Mouse (Mus musculus) forebrain, embryonic 11.5 days (tissue): Measurements from ENCODE around the gene Nfkbie. TPM values are rescaled to one million over a fixed set of nuclear protein-coding genes. Genes with fewer than 3 reads are reported as not detected.

Experiments used
- ATAC-seq: fragments of 200-750 bp; cut with Nextera tagmentation; replicated peaks from 2 replicates; pipeline ENCODE4 v1.8.0; 2017; ENCODE audit warnings: moderate TSS enrichment; ENCODE audit not compliant: low FRiP score
- DNase-seq: peaks from one replicate; pipeline ENCODE4 v3.0.0-alpha.2; 2017; ENCODE audit warnings: low spot score
- H3K27ac ChIP-seq: fragments of 300-500 bp; sonication (generic); 2 replicates; pipeline ENCODE4 v1.5.1; 2014; ENCODE audit warnings: low read depth, low read length
- H3K27me3 ChIP-seq: fragments of 300-500 bp; sonication (generic); 2 replicates; pipeline ENCODE4 v1.6.1; 2014; ENCODE audit warnings: mild to moderate bottlenecking, low read length, mixed read lengths; ENCODE audit not compliant: control insufficient read depth, insufficient read depth
- H3K36me3 ChIP-seq: fragments of 300-500 bp; sonication (generic); 2 replicates; pipeline ENCODE4 v1.6.1; 2014; ENCODE audit warnings: mild to moderate bottlenecking, low read length, moderate library complexity, mixed read lengths; ENCODE audit not compliant: control insufficient read depth, insufficient read depth
- H3K4me1 ChIP-seq: fragments of 300-500 bp; sonication (generic); replicated peaks from 2 replicates; pipeline ENCODE4 v1.6.1; 2014; ENCODE audit warnings: low read length, mixed read lengths; ENCODE audit not compliant: control insufficient read depth, insufficient read depth
- H3K4me2 ChIP-seq: fragments of 300-500 bp; sonication (generic); 2 replicates; pipeline ENCODE4 v1.6.1; 2014; ENCODE audit warnings: low read depth, mild to moderate bottlenecking, low read length, moderate library complexity, mixed read lengths; ENCODE audit not compliant: severe bottlenecking
- H3K4me3 ChIP-seq: fragments of 300-500 bp; sonication (generic); 2 replicates; pipeline ENCODE4 v1.5.1; 2014; ENCODE audit warnings: low read depth, low read length
- H3K9ac ChIP-seq: fragments of 300-500 bp; sonication (generic); 2 replicates; pipeline ENCODE4 v1.6.1; 2014; ENCODE audit warnings: low read length
- H3K9me3 ChIP-seq: fragments of 300-500 bp; sonication (generic); 2 replicates; pipeline ENCODE4 v1.6.1; 2016; ENCODE audit warnings: low read length, mixed read lengths; ENCODE audit not compliant: control insufficient read depth
- WGBS: fragments of 180-500 bp; shearing (Covaris S2); extraction: QIAGEN DNeasy Blood & Tissue Kit; methylation state at CpG from one replicate; pipeline ENCODE4 v1.1.7; 2014; 5-methylcytosine and 5-hydroxymethylcytosine counted together
- polyA plus RNA-seq: library from polyadenylated mRNA; unstranded; fragments of >200 nt; fragmentation: Nextera tagmentation; extraction: Ambion mirVana; gene quantifications from 2 replicates; pipeline ENCODE4 v1.2.1, GENCODE M21; 2014

Gene Nfkbie
- polyA plus RNA-seq, 1 experiment from 2014 or later, result 6.0 TPM

DNA sequence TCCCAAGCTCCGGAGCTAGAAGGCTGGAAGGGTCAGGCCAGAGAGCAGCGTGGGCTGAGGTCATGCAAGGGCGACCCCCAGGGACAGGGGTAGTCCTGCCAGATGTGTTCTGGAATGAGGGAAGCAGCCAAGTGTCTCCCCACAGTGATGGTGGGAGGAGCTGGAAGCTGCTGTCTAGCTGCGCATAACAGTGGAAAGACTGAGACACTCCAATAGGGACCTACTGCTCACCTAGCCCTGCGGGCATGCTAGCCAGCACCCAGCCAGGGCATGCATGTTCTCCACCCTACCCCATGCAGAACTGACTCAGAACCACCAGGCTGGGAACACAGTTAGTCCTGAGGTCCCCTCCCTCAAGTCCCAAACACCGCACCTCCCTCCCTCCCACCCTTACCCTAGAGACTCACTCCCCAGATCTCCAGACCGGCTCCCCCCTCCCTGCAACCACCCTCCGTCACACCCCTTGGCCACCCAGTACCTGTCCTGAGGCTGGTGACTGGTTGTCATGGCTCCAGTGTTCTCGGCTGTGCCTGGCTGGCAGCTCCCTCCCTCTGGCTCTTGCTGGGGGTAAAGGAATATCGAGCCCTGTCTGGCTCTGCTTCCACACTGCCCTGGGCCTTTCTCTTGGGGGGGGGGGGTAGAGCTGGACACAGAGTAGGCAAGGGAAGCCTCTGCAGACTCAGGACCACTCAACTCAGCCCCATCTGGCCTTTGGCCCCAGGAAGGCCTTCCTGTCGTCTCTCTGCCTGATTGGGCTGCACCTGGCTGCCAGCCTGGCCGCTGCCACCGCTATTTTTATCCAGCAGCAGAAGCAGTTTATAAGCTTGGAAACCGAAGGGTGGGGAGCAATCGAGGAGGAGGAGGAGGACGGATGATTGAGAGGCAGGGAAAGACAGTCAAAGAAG is 36.5 kb downstream of the Nfkbie start:
- no peak overlapping the region for H3K27ac ChIP-seq
- no peak overlapping the region for H3K4me3 ChIP-seq
- peaks cover 19% of the 10 kb centered on the region for H3K27me3 ChIP-seq
- no peaks in the 10 kb centered on the region for H3K9me3 ChIP-seq
- no peak overlapping the region for H3K4me2 ChIP-seq
- peaks cover 14% of the 10 kb centered on the region for H3K4me1 ChIP-seq
- DNase-seq, result no peak
- no peak overlapping the region; the same call in 1 of the 2 replicates for H3K9ac ChIP-seq
- no peak for ATAC-seq
- 56% methylated on average over 16 of the region's 16 CpGs for WGBS
- no peaks in the 10 kb centered on the region for H3K36me3 ChIP-seq

DNA sequence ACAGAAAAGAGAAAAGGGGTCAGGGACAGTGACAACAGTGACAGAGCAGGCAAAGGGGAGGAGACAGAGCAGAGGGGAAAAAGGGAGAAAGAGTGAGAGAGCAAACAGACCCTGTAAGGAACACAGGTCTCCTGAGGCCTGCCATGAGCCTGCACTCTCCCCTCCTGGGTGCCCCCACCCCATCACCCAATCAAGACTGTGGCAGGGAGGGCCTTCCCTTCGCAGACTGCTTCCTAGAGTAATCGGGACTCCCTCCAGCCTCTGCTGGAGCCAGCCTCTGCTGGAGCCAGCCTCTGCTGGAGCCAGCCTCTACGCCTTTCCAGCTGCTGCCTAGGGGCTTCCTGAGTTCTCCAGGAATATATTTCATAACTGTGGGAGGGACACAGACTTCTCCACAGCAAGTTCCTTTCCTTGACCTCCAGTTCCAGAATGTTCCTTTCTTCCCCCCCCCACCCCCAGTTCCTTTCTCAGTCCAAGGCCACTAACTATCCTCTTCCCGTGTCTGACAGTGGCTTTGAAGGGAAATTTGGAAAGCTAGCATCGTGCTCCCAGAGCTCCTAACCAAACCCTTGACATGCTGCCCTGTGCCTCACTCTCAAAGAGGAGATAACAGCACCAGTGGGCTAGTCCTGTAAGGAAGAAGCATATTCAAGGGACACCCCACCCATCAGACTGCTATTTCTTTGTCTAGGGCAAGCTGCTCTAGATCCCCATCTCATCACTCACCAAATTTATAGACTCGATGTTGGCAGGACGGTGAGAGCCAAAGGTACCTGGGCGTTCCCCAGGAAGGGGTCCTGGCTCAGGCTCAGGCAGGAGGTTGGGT is 37.3 kb downstream of the Nfkbie start:
- ATAC-seq, result no peak
- H3K27ac ChIP-seq, result no peak overlapping the region
- no peak overlapping the region; the same call in 1 of the 2 replicates for H3K9ac ChIP-seq
- H3K4me2 ChIP-seq, result 0 out of 2 replicates have a peak overlapping the region, but pooled peaks have one; percentile 8
- H3K27me3 ChIP-seq, result peaks cover 19% of the 10 kb centered on the region
- peaks cover 14% of the 10 kb centered on the region for H3K4me1 ChIP-seq
- H3K4me3 ChIP-seq, result no peak overlapping the region
- H3K9me3 ChIP-seq, result no peaks in the 10 kb centered on the region
- WGBS, result 51% methylated on average over 8 of the region's 8 CpGs
- peak; percentile 52 for DNase-seq
- H3K36me3 ChIP-seq, result no peaks in the 10 kb centered on the region

DNA sequence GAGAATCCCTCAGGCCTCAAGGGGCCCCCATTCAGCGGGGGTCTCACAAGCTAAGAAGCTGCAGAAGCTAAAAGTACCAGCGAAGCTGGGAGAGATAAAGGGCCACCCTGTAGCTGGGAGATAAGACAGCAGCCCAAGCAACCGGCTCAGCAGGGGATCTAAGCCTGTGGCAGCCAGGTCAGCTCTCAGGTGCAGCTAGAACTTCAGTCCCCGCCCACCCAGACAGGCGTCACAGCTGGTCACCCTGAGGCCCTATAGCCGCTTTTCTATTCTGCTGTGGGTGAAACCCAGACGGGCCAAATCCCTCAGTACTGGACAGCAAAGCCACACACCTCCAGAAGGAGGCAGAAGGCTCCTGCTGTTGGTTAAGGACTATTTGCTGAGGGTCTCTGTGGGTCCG is 38.0 kb downstream of the Nfkbie start:
- ATAC-seq (no peak), DNase-seq (peak; percentile 54)
- no peaks in the 10 kb centered on the region for H3K9me3 ChIP-seq
- H3K9ac ChIP-seq, result no peak overlapping the region; the same call in 1 of the 2 replicates
- H3K36me3 ChIP-seq, result no peaks in the 10 kb centered on the region
- H3K4me2 ChIP-seq, result peak overlapping the region; percentile 98; the same call in 1 of the 2 replicates
- WGBS, result 16% methylated on average over 8 of the region's 8 CpGs
- H3K4me3 ChIP-seq, result peak overlapping the region; percentile 7; the same call in 1 of the 2 replicates
- no peak overlapping the region for H3K27ac ChIP-seq
- H3K4me1 ChIP-seq, result peaks cover 14% of the 10 kb centered on the region
- peaks cover 19% of the 10 kb centered on the region for H3K27me3 ChIP-seq

DNA sequence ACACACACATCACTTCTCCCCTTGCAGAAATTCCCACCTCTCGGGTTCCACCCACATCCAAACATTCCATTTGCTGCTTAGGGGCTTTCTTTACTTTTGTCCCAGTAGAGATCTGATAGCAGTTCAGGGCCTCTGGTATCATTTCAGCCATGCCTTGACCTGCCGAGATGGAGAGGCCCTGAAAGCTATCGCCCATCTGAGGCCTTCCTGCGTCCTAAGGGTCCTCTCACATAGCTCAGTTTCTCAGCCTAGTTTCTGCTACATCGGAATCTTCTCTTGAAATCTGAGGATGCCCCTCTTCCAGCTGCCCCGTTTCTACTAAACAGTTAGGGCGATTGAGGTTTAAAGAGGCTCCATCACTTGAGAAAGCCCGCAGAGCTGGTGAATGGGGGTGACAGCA is 38.7 kb downstream of the Nfkbie start:
- Histone ChIP-seq H3K4me2 (peak overlapping the region; percentile 98), H3K4me3 (peak overlapping the region; percentile 49; the same call in 1 of the 2 replicates), H3K4me1 (peaks cover 14% of the 10 kb centered on the region), H3K27ac (no peak overlapping the region), H3K9ac (no peak overlapping the region; the same call in 1 of the 2 replicates), H3K27me3 (peaks cover 19% of the 10 kb centered on the region), H3K9me3 (no peaks in the 10 kb centered on the region), H3K36me3 (no peaks in the 10 kb centered on the region)
- 52% methylated on average over 8 of the region's 8 CpGs for WGBS
- ATAC-seq, result no peak
- DNase-seq, result no peak

DNA sequence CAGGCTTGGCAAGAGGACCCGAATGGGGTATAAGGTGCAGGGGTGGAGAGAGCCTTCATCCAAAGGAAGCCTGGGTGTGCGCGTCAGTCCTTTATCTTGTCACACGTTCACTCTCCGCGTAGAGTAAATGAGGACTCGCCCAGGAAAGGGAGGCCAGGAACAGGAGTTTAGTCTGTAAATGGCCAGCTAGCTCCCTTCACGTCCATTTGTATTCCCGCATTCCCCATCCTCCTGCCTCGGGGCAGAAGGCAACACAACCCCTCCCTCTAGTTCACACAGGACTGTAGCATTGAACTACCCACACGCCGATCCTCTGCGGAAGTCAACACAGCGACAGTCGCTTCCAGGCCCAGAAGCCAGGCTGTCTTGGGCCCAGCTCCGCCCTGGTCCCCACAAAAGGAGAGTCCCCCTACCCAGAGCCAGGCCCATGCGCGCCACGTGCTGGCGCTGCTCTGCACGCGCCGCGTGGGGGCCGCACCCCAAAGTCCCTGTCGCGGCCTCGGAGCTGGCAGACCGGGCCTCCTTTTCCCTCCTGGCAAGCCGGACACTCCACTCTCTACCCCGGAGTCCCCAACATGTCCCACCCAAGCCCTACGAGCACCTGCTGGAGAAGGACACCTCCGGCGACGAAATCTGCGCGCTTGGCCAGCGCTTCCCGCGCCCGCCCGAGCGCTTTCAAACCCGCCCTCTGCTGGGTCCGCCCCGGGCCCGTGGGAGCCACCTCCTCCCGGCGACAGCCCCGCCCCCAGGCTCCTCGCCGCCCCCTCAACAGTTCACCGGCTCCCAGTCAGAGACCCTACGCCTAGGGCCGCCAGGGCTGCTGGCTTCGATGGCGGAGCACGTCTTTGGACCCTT is 39.6 kb downstream of the Nfkbie start:
- peaks cover 18% of the 10 kb centered on the region for H3K4me1 ChIP-seq
- peak overlapping the region; percentile 98 for H3K4me2 ChIP-seq
- H3K9me3 ChIP-seq, result no peaks in the 10 kb centered on the region
- H3K27me3 ChIP-seq, result peaks cover 22% of the 10 kb centered on the region
- 1% methylated on average over 58 of the region's 58 CpGs for WGBS
- H3K9ac ChIP-seq, result peak overlapping the region; percentile 61
- H3K4me3 ChIP-seq, result peak overlapping the region; percentile 49
- DNase-seq, result peak; percentile 89
- no peak overlapping the region for H3K27ac ChIP-seq
- ATAC-seq, result peak; percentile 82
- no peaks in the 10 kb centered on the region for H3K36me3 ChIP-seq

DNA sequence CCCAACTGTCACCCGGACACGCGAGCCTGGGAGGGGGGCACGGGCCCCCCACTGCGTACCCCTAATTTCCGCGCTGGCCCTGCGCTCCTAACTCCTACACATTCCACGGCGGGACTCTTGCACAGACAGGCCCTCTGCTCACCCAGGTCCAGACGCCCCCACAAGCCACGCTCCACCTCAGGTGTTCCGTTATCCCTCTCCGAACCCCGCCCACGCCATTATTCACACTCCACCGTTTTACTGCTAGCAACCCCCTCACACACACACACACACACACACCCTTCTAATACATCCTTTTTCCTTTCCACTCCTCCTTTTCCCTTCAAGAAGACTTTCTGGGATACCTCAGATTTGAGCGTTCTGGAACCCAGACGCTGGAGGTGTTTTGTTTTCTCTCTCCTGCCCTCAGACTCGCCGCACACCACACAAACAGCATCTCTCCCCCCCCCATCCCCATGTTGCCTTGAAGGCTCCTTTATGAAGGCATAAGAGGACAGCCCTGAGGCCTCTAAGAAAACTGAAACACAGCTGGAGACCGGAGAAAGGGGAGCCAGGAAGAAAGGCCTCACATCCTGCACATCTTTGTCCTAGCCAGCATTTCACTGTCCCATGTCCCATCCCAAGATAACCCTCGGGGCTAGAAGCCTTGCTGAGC is 40.4 kb downstream of the Nfkbie start:
- no peaks in the 10 kb centered on the region for H3K36me3 ChIP-seq
- H3K4me3 ChIP-seq, result peak overlapping the region; percentile 49
- H3K27ac ChIP-seq, result no peak overlapping the region
- H3K9me3 ChIP-seq, result no peaks in the 10 kb centered on the region
- H3K4me2 ChIP-seq, result peak overlapping the region; percentile 98
- peaks cover 28% of the 10 kb centered on the region for H3K27me3 ChIP-seq
- peaks cover 18% of the 10 kb centered on the region for H3K4me1 ChIP-seq
- no peak for DNase-seq
- ATAC-seq, result no peak; the same call in 1 of the 2 replicates
- WGBS, result 3% methylated on average over 23 of the region's 23 CpGs
- peak overlapping the region; percentile 61 for H3K9ac ChIP-seq

DNA sequence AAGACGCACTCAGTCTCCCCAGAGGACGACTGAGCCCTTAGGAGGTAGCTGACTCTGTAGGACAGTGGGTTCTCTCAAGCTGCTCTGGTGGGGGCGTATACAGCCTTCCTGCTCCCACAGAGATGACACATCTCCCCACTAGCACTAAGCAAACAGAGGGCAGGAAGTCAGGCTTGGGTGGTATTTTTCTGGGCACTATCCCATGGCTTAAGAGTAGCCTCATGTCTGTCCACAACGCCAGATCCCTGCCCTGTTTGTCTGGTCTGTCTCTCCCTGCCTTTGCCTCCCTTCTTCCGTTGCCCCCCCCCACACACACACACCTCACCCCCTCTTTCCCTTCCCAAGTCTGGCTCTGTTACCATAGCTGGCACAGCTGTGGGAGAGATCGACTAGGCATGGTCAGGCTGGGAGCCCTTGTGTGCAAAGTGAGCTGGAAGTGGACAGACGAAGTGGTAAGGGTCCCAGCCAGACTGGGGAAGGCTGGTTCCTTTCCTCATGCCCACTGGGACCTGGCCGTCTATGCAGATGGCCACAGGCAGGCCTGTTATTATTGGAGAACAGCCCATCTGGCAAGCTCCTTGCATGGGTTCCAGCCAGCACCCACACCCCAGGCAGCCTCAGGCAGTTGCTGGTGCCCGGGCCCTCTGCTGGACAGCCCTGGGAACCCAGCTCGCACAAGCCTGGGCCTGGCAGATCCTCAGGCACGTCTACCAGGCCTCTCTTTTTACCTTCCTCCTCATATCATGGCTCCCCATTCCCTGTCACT is 41.3 kb downstream of the Nfkbie start:
- no peak overlapping the region for H3K4me2 ChIP-seq
- H3K9me3 ChIP-seq, result no peaks in the 10 kb centered on the region
- no peaks in the 10 kb centered on the region for H3K36me3 ChIP-seq
- WGBS, result 25% methylated on average over 11 of the region's 11 CpGs
- ATAC-seq (0 out of 2 replicates have a peak, but pooled peaks have one; percentile 28), DNase-seq (peak; percentile 77)
- peaks cover 36% of the 10 kb centered on the region for H3K27me3 ChIP-seq
- no peak overlapping the region for H3K9ac ChIP-seq
- H3K4me3 ChIP-seq, result no peak overlapping the region
- peaks cover 18% of the 10 kb centered on the region for H3K4me1 ChIP-seq
- peak overlapping the region; percentile 25; the same call in 1 of the 2 replicates for H3K27ac ChIP-seq
